Mouse (Mus musculus) C2C12 (cell line): ENCODE measurements around the gene Nek6.

ENCODE experiments used
- CEBPB ChIP-seq: IDR thresholded peaks from one replicate; pipeline ENCODE4 v1.6.1; 2011; ENCODE audit warnings: low read depth, mild to moderate bottlenecking, control low read depth, moderate library complexity
- CTCF ChIP-seq: IDR thresholded peaks from one replicate; pipeline ENCODE4 v1.5.1; 2011; ENCODE audit not compliant: control insufficient read depth, insufficient read depth, insufficient read length

DNA sequence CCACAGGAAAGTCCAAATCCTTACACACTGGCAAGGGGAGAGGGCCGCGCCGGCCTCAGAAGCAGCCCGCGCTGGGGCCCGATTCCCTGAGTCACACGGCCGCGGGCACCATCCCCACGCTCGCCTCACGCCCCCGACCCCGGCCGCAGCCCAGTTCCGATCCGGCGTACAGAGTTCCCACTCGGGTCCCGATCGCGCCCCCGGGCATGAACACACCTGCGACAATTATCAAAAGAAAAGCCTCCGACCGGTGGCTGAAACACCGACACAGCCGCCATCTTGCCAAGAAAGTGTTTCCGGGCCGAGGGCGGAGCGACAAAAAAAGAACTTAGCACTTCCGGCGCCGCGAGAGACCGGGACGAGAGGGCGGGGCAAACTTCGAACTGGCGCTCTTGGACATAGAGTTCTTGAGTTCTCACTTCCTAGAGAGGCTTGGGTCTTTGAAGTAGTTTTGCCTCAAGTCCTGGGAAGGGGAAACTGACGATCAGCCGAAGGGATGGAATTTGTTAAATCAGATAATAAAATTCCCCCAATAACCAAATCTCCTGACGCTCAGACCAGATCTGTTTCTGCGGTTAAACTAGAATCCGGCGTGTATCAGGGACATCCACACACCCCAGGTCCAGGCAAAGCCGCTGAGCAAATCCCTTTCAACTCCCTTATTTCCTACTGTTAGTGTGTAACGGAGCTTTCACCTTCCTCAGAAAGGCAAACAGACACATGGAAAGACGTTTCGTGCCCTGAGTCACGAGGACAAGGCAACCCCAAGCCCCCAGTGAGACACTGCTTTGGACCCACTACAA is 132.4 kb downstream of the Nek6 start, which contains the start of gene Psmb7:
- no peak for TF ChIP-seq CTCF
- no peak for TF ChIP-seq CEBPB
